Mouse (Mus musculus): ENCODE measurements at regions not wholly inside any gene's neighbourhood (a gene's known extent, or its start where the extent isn't known, plus 50 kb on each side); places are given as distances from the start of the nearest gene placed in this dataset.

DNA sequence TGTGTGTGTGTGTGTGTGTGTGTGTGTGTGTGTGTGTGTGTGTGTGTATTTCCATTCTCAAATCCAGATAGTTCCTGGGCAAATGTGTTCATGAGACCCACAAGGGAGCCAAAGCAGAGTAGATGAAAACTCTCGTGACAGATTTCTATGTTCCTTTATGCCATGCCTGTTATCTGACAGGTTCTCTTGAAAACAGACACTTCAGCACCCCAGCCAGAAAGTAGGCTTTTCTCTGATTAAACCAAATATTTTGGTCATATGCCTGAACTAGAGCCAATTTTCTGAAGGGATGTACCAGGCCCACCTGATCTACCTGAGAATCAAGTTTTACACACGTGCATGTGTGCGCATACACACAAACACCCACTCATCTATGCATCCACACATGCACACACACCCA lies 95.5 kb downstream of the Psat1 start:
- H3K36me3 ChIP-seq (ENCODE audit: control insufficient read depth, insufficient read depth), result no peaks in the 10 kb centered on the region
- no peak overlapping the region for H3K4me2 ChIP-seq (ENCODE audit: low read depth)
- H3K79me2 ChIP-seq (ENCODE audit: control insufficient read depth, insufficient read depth), result no peaks in the 10 kb centered on the region
- no peaks in the 10 kb centered on the region for H3K27me3 ChIP-seq (ENCODE audit: control insufficient read depth, insufficient read depth, insufficient read length)
- no peak overlapping the region for H3K4me3 ChIP-seq
- H3ac ChIP-seq (ENCODE audit: control insufficient read depth, insufficient read length), result no peak overlapping the region
- TF ChIP-seq POLR2A (IDR thresholded peaks at IDR 0.05; ENCODE audit: insufficient read length, low read depth), result no peak
- TF ChIP-seq MYOD1 (IDR thresholded peaks at IDR 0.05; ENCODE audit: control insufficient read depth in 1 of 3, insufficient read length in 2 of 3, low read depth in 2 of 3), result no peak
- TF ChIP-seq POLR2AphosphoS2 (IDR thresholded peaks at IDR 0.05; ENCODE audit: insufficient read length, low read depth), result no peak
- TF ChIP-seq REST (IDR thresholded peaks at IDR 0.05; ENCODE audit: insufficient read depth, insufficient read length), result no peak
- no peak for TF ChIP-seq MAX (IDR thresholded peaks at IDR 0.05; ENCODE audit: low read depth)

DNA sequence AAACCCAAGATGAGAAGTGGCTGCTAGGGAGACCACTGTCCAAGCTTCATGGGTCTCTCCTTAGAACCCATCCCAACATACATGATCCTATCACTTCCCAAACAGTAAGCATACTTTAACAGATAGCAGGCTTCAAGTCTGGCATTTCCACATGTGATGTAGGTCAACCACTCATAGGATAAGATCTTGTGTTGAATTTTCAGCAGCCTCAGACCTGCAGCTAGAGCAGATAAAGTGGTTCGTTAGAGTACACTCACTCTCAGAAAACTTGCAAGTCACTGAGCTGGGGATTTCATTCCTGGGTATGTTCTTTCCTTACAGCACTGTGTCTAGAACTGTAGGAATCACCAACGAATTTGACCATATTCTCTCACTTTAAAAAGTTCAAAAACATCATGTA lies 96.4 kb downstream of the Psat1 start:
- Histone ChIP-seq H3K79me2 (ENCODE audit: control insufficient read depth, insufficient read depth) (no peaks in the 10 kb centered on the region), H3K4me2 (ENCODE audit: low read depth) (no peak overlapping the region), H3ac (ENCODE audit: control insufficient read depth, insufficient read length) (no peak overlapping the region), H3K27me3 (ENCODE audit: control insufficient read depth, insufficient read depth, insufficient read length) (no peaks in the 10 kb centered on the region), H3K36me3 (ENCODE audit: control insufficient read depth, insufficient read depth) (no peaks in the 10 kb centered on the region), H3K4me3 (no peak overlapping the region)
- no peak for TF ChIP-seq TCF12 (IDR thresholded peaks at IDR 0.05; ENCODE audit: insufficient read depth, poor library complexity, severe bottlenecking)
- TF ChIP-seq SRF (IDR thresholded peaks at IDR 0.05; ENCODE audit: control insufficient read depth, insufficient read length, low read depth), result no peak
- no peak for TF ChIP-seq MAX (IDR thresholded peaks at IDR 0.05; ENCODE audit: low read depth)
- no peak for TF ChIP-seq POLR2A (IDR thresholded peaks at IDR 0.05; ENCODE audit: insufficient read length, low read depth)

DNA sequence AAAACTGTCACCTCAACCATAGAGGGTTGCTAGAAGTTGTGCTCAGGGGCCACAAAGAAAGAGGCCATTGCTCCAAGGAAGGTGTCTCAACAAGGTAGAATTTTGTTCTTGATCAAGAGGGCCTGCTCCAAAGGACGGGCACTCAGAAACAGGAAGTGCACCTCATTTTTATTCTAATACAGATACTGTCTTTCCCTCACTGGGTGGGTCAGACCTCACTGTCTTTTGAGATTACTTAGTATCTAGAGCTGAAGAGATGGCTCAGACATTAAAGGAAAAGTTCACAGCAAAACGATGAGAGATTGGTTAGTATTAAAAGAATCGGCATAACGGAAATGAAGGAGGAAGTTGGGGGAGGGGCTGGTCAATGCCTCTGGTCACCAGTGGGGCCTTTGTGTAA lies 97.9 kb downstream of the Psat1 start:
- H3K4me3 ChIP-seq, result no peak overlapping the region
- no peaks in the 10 kb centered on the region for H3K79me2 ChIP-seq (ENCODE audit: control insufficient read depth, insufficient read depth)
- H3ac ChIP-seq (ENCODE audit: control insufficient read depth, insufficient read length), result no peak overlapping the region
- no peak overlapping the region for H3K4me2 ChIP-seq (ENCODE audit: low read depth)
- TF ChIP-seq MYOG (IDR thresholded peaks at IDR 0.05; ENCODE audit: control insufficient read depth in 1 of 3, insufficient read depth in 1 of 3, insufficient read length in 2 of 3, low read depth in 2 of 3) (no peak), MYOD1 (IDR thresholded peaks at IDR 0.05; ENCODE audit: control insufficient read depth in 1 of 3, insufficient read length in 2 of 3, low read depth in 2 of 3) (no peak), USF1 (IDR thresholded peaks at IDR 0.05; ENCODE audit: low read depth) (no peak), POLR2A (IDR thresholded peaks at IDR 0.05; ENCODE audit: insufficient read length, low read depth) (no peak), E2F4 (IDR thresholded peaks at IDR 0.05; ENCODE audit: insufficient read depth) (no peak), REST (IDR thresholded peaks at IDR 0.05; ENCODE audit: insufficient read depth, insufficient read length) (no peak), POLR2AphosphoS2 (IDR thresholded peaks at IDR 0.05; ENCODE audit: insufficient read length, low read depth) (no peak), CEBPB (IDR thresholded peaks at IDR 0.05; ENCODE audit: insufficient read depth, poor library complexity, severe bottlenecking) (no peak)
- H3K27me3 ChIP-seq (ENCODE audit: control insufficient read depth, insufficient read depth, insufficient read length), result no peaks in the 10 kb centered on the region
- H3K36me3 ChIP-seq (ENCODE audit: control insufficient read depth, insufficient read depth), result no peaks in the 10 kb centered on the region

DNA sequence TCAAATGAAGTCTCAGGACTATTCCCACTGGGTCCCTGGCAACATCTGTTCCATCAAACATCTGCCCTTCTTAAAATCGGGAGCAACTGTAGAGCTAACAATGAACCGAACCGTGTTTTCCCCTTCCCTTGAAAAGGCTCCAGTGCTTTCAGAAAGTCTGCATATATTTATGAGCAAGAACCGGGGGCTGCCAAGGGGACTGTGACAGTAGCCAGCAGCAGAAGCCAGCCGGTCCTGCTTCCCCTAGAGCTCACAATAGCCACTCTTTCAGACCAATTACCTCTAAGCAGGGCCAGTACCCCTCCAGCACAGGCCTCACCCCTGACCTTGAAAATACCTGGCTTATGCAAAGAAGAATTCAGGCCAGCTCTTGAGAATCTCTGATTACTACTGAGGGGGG lies 108.8 kb downstream of the Psat1 start:
- Histone ChIP-seq H3K4me2 (ENCODE audit: low read depth) (no peak overlapping the region), H3K4me3 (no peak overlapping the region), H3ac (ENCODE audit: control insufficient read depth, insufficient read length) (no peak overlapping the region), H3K27me3 (ENCODE audit: control insufficient read depth, insufficient read depth, insufficient read length) (no peaks in the 10 kb centered on the region), H3K79me2 (ENCODE audit: control insufficient read depth, insufficient read depth) (no peaks in the 10 kb centered on the region), H3K36me3 (ENCODE audit: control insufficient read depth, insufficient read depth) (no peaks in the 10 kb centered on the region)
- no peak for TF ChIP-seq POLR2A (IDR thresholded peaks at IDR 0.05; ENCODE audit: insufficient read length, low read depth)
- TF ChIP-seq REST (IDR thresholded peaks at IDR 0.05; ENCODE audit: insufficient read depth, insufficient read length), result no peak
- TF ChIP-seq MAX (IDR thresholded peaks at IDR 0.05; ENCODE audit: low read depth), result no peak
- no peak for TF ChIP-seq MYOD1 (IDR thresholded peaks at IDR 0.05; ENCODE audit: control insufficient read depth in 1 of 3, insufficient read length in 2 of 3, low read depth in 2 of 3)
- TF ChIP-seq E2F4 (IDR thresholded peaks at IDR 0.05; ENCODE audit: insufficient read depth), result no peak
- no peak for TF ChIP-seq MYOG (IDR thresholded peaks at IDR 0.05; ENCODE audit: control insufficient read depth in 1 of 3, insufficient read depth in 1 of 3, insufficient read length in 2 of 3, low read depth in 2 of 3)
- TF ChIP-seq POLR2AphosphoS2 (IDR thresholded peaks at IDR 0.05; ENCODE audit: insufficient read length, low read depth), result no peak
- no peak for TF ChIP-seq USF1 (IDR thresholded peaks at IDR 0.05; ENCODE audit: low read depth)
- TF ChIP-seq TCF12 (IDR thresholded peaks at IDR 0.05; ENCODE audit: insufficient read depth, poor library complexity, severe bottlenecking), result no peak
- no peak for TF ChIP-seq CEBPB (IDR thresholded peaks at IDR 0.05; ENCODE audit: insufficient read depth, poor library complexity, severe bottlenecking)
- TF ChIP-seq SRF (IDR thresholded peaks at IDR 0.05; ENCODE audit: control insufficient read depth, insufficient read length, low read depth), result no peak

DNA sequence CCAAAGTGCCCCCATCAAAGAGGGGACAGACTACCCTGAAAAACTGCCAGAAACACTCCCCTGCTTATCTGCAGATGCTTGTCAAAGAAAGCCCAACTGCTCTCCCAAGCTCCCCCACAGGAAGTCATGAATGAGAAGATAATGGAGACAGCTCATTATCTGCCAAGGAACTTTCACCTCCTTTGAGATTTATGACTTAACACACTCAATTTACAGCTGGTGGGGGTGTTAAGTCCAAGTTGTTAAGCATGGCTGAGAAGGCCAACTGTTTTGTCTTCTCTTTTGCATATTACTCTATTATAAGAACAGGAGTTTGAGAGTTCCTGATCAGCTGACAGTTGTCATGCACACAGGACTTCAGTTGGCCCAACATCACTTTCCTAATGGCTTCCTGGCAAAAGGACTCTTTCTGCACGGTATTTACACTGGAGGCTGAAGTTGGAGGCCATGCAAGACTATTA lies 109.4 kb downstream of the Psat1 start:
- Histone ChIP-seq H3K79me2 (ENCODE audit: control insufficient read depth, insufficient read depth) (no peaks in the 10 kb centered on the region), H3K4me2 (ENCODE audit: low read depth) (no peak overlapping the region), H3K36me3 (ENCODE audit: control insufficient read depth, insufficient read depth) (no peaks in the 10 kb centered on the region), H3K27me3 (ENCODE audit: control insufficient read depth, insufficient read depth, insufficient read length) (no peaks in the 10 kb centered on the region), H3K4me3 (no peak overlapping the region), H3ac (ENCODE audit: control insufficient read depth, insufficient read length) (no peak overlapping the region)
- TF ChIP-seq SRF (IDR thresholded peaks at IDR 0.05; ENCODE audit: control insufficient read depth, insufficient read length, low read depth), result no peak
- no peak for TF ChIP-seq USF1 (IDR thresholded peaks at IDR 0.05; ENCODE audit: low read depth)
- no peak for TF ChIP-seq TCF3 (IDR thresholded peaks at IDR 0.05; ENCODE audit: insufficient read length, low read depth)
- TF ChIP-seq MAX (IDR thresholded peaks at IDR 0.05; ENCODE audit: low read depth), result no peak
- TF ChIP-seq REST (IDR thresholded peaks at IDR 0.05; ENCODE audit: insufficient read depth, insufficient read length), result no peak
- TF ChIP-seq E2F4 (IDR thresholded peaks at IDR 0.05; ENCODE audit: insufficient read depth), result no peak
- no peak for TF ChIP-seq TCF12 (IDR thresholded peaks at IDR 0.05; ENCODE audit: insufficient read depth, poor library complexity, severe bottlenecking)
- TF ChIP-seq CEBPB (IDR thresholded peaks at IDR 0.05; ENCODE audit: insufficient read depth, poor library complexity, severe bottlenecking), result no peak
- TF ChIP-seq MYOG (IDR thresholded peaks at IDR 0.05; ENCODE audit: control insufficient read depth in 1 of 3, insufficient read depth in 1 of 3, insufficient read length in 2 of 3, low read depth in 2 of 3), result no peak
- no peak for TF ChIP-seq MYOD1 (IDR thresholded peaks at IDR 0.05; ENCODE audit: control insufficient read depth in 1 of 3, insufficient read length in 2 of 3, low read depth in 2 of 3)
- no peak for TF ChIP-seq POLR2AphosphoS2 (IDR thresholded peaks at IDR 0.05; ENCODE audit: insufficient read length, low read depth)
- TF ChIP-seq POLR2A (IDR thresholded peaks at IDR 0.05; ENCODE audit: insufficient read length, low read depth), result no peak
